Mouse (Mus musculus) c-Kit-positive CD71-positive TER-119-negative erythroid progenitor cells, embryonic 14.5 days (primary cell): ENCODE results near the gene Dclk2.
A peak's percentile ranks its signal among the peaks of the same experiment; 100 is the strongest.

ENCODE experiments used
- DNase-seq: peaks from one replicate; pipeline ENCODE4 v3.0.0-alpha.2; 2013; ENCODE audit warnings: low read depth

Dclk2 gene

GRCm38 (mm10) chr3:86844804-86845481 lies 75.7 kb downstream of the Dclk2 start:
- DNase-seq: no peak

- no peak for DNase-seq
Measured at GRCm38 (mm10) chr3:86842461-86842860, 78.2 kb downstream of the Dclk2 start.

GRCm38 (mm10) chr3:86839606-86840005 lies 81.0 kb downstream of the Dclk2 start:
- no peak for DNase-seq

- DNase-seq: no peak
Measured at GRCm38 (mm10) chr3:86837386-86837785, 83.3 kb downstream of the Dclk2 start.

GRCm38 (mm10) chr3:86835180-86835579 lies 85.5 kb downstream of the Dclk2 start:
- DNase-seq: no peak

- no peak for DNase-seq
Measured at GRCm38 (mm10) chr3:86834341-86834740, 86.3 kb downstream of the Dclk2 start.

GRCm38 (mm10) chr3:86832591-86833267 lies 87.9 kb downstream of the Dclk2 start:
- DNase-seq: no peak

GRCm38 (mm10) chr3:86832115-86832514 lies 88.5 kb downstream of the Dclk2 start:
- DNase-seq: no peak

- DNase-seq: no peak
Measured at GRCm38 (mm10) chr3:86827506-86827905, 93.1 kb downstream of the Dclk2 start.

- no peak for DNase-seq
Measured at GRCm38 (mm10) chr3:86821383-86821782, 99.3 kb downstream of the Dclk2 start.

- no peak for DNase-seq
Measured at GRCm38 (mm10) chr3:86820344-86820743, 100.3 kb downstream of the Dclk2 start.

- DNase-seq: no peak
Measured at GRCm38 (mm10) chr3:86819372-86819771, 101.3 kb downstream of the Dclk2 start.

- no peak for DNase-seq
Measured at GRCm38 (mm10) chr3:86818001-86818585, 102.6 kb downstream of the Dclk2 start.

GRCm38 (mm10) chr3:86812689-86813088 lies 108.0 kb downstream of the Dclk2 start:
- DNase-seq: peak; percentile 76

- DNase-seq: no peak
Measured at GRCm38 (mm10) chr3:86810908-86811307, 109.7 kb downstream of the Dclk2 start.

- no peak for DNase-seq
Measured at GRCm38 (mm10) chr3:86809646-86810045, 111.0 kb downstream of the Dclk2 start.

- DNase-seq: no peak
Measured at GRCm38 (mm10) chr3:86809199-86809598, 111.5 kb downstream of the Dclk2 start.

- DNase-seq: peak; percentile 62
Measured at GRCm38 (mm10) chr3:86807750-86808467, 112.7 kb downstream of the Dclk2 start.

GRCm38 (mm10) chr3:86806834-86807233 lies 113.8 kb downstream of the Dclk2 start:
- DNase-seq: no peak

GRCm38 (mm10) chr3:86804265-86804664 lies 116.4 kb downstream of the Dclk2 start:
- no peak for DNase-seq

GRCm38 (mm10) chr3:86802825-86803224 lies 117.8 kb downstream of the Dclk2 start:
- no peak for DNase-seq

- DNase-seq: no peak
Measured at GRCm38 (mm10) chr3:86800841-86801240, 119.8 kb downstream of the Dclk2 start.

GRCm38 (mm10) chr3:86799041-86799440 lies 121.6 kb downstream of the Dclk2 start:
- DNase-seq: peak; percentile 80
